Mouse (Mus musculus): Measurements from ENCODE around the gene Adcyap1r1. TPM values are rescaled to one million over a fixed set of nuclear protein-coding genes. Genes with fewer than 3 reads are reported as not detected.

The Adcyap1r1 gene
- polyA plus RNA-seq, 1 experiment from 2014 or later: 55.5 TPM

- Histone ChIP-seq H3K36me3 (peaks cover 48% of the 10 kb centered on the region), H3K4me1 (peaks cover 15% of the 10 kb centered on the region), H3K4me3 (replicated peaks) (no peak overlapping the region), H3K9me3 (replicated peaks) (no peaks in the 10 kb centered on the region), H3K4me2 (no peak overlapping the region), H3K9ac (replicated peaks) (no peak overlapping the region), H3K27me3 (replicated peaks) (no peaks in the 10 kb centered on the region), H3K27ac (replicated peaks) (no peak overlapping the region)
- WGBS: 77% methylated on average over 2 of the region's 2 CpGs
- ATAC-seq (ENCODE audit: low FRiP score): no peak
Observed at GRCm38 (mm10) chr6:55472381-55472780, 20.6 kb downstream of the Adcyap1r1 start.

GRCm38 (mm10) chr6:55480988-55481387, 29.2 kb downstream of the Adcyap1r1 start:
- Histone ChIP-seq H3K27ac (replicated peaks) (no peak overlapping the region), H3K36me3 (peaks cover 45% of the 10 kb centered on the region), H3K4me1 (peaks cover 25% of the 10 kb centered on the region), H3K9me3 (replicated peaks) (no peaks in the 10 kb centered on the region), H3K4me2 (no peak overlapping the region), H3K9ac (replicated peaks) (no peak overlapping the region), H3K27me3 (replicated peaks) (no peaks in the 10 kb centered on the region), H3K4me3 (replicated peaks) (no peak overlapping the region)
- 92% methylated on average over 1 of the region's 1 CpGs for WGBS
- ATAC-seq (ENCODE audit: low FRiP score): no peak

GRCm38 (mm10) chr6:55482471-55482870, 30.7 kb downstream of the Adcyap1r1 start:
- Histone ChIP-seq H3K27ac (replicated peaks) (no peak overlapping the region), H3K4me3 (replicated peaks) (no peak overlapping the region), H3K9me3 (replicated peaks) (no peaks in the 10 kb centered on the region), H3K9ac (replicated peaks) (no peak overlapping the region), H3K4me2 (no peak overlapping the region), H3K4me1 (peaks cover 25% of the 10 kb centered on the region), H3K27me3 (replicated peaks) (no peaks in the 10 kb centered on the region), H3K36me3 (peaks cover 58% of the 10 kb centered on the region)
- ATAC-seq (ENCODE audit: low FRiP score): no peak
- 80% methylated on average over 1 of the region's 1 CpGs for WGBS

- H3K4me2 ChIP-seq: no peak overlapping the region
- 0 out of 2 replicates have a peak overlapping the region, but pooled peaks have one; percentile 56 for H3K27ac ChIP-seq (replicated peaks)
- no peak for ATAC-seq (ENCODE audit: low FRiP score)
- H3K4me1 ChIP-seq: peaks cover 25% of the 10 kb centered on the region
- peaks cover 56% of the 10 kb centered on the region for H3K36me3 ChIP-seq
- H3K27me3 ChIP-seq (replicated peaks): no peaks in the 10 kb centered on the region
- no peak overlapping the region for H3K4me3 ChIP-seq (replicated peaks)
- H3K9me3 ChIP-seq (replicated peaks): no peaks in the 10 kb centered on the region
- H3K9ac ChIP-seq (replicated peaks): no peak overlapping the region
- WGBS: 65% methylated on average over 7 of the region's 7 CpGs
Observed at GRCm38 (mm10) chr6:55483360-55483759, 31.6 kb downstream of the Adcyap1r1 start.

GRCm38 (mm10) chr6:55484224-55484623, 32.4 kb downstream of the Adcyap1r1 start:
- 0 out of 2 replicates have a peak overlapping the region, but pooled peaks have one; percentile 23 for H3K9ac ChIP-seq (replicated peaks)
- H3K4me3 ChIP-seq (replicated peaks): no peak overlapping the region
- peaks cover 56% of the 10 kb centered on the region for H3K36me3 ChIP-seq
- no peaks in the 10 kb centered on the region for H3K9me3 ChIP-seq (replicated peaks)
- H3K27me3 ChIP-seq (replicated peaks): no peaks in the 10 kb centered on the region
- peaks cover 25% of the 10 kb centered on the region for H3K4me1 ChIP-seq
- peak overlapping the region; percentile 56; the same call in 1 of the 2 replicates for H3K27ac ChIP-seq (replicated peaks)
- no peak overlapping the region for H3K4me2 ChIP-seq
- WGBS: 16% methylated on average over 4 of the region's 4 CpGs
- peak; percentile 79 for ATAC-seq (ENCODE audit: low FRiP score)

- Histone ChIP-seq H3K9ac (replicated peaks) (no peak overlapping the region), H3K27ac (replicated peaks) (0 out of 2 replicates have a peak overlapping the region, but pooled peaks have one; percentile 19), H3K36me3 (peaks cover 53% of the 10 kb centered on the region), H3K4me2 (no peak overlapping the region), H3K4me3 (replicated peaks) (no peak overlapping the region), H3K4me1 (peaks cover 25% of the 10 kb centered on the region), H3K27me3 (replicated peaks) (no peaks in the 10 kb centered on the region), H3K9me3 (replicated peaks) (no peaks in the 10 kb centered on the region)
- 68% methylated on average over 4 of the region's 4 CpGs for WGBS
- no peak for ATAC-seq (ENCODE audit: low FRiP score)
Observed at GRCm38 (mm10) chr6:55485216-55485615, 33.4 kb downstream of the Adcyap1r1 start.

GRCm38 (mm10) chr6:55487726-55488125, 35.9 kb downstream of the Adcyap1r1 start:
- H3K27ac ChIP-seq (replicated peaks): no peak overlapping the region
- H3K4me1 ChIP-seq: peaks cover 25% of the 10 kb centered on the region
- 63% methylated on average over 6 of the region's 6 CpGs for WGBS
- H3K9ac ChIP-seq (replicated peaks): no peak overlapping the region
- H3K27me3 ChIP-seq (replicated peaks): no peaks in the 10 kb centered on the region
- H3K36me3 ChIP-seq: peaks cover 55% of the 10 kb centered on the region
- no peak overlapping the region for H3K4me3 ChIP-seq (replicated peaks)
- ATAC-seq (ENCODE audit: low FRiP score): no peak
- no peaks in the 10 kb centered on the region for H3K9me3 ChIP-seq (replicated peaks)
- no peak overlapping the region for H3K4me2 ChIP-seq

- no peak overlapping the region for H3K27ac ChIP-seq (replicated peaks)
- H3K36me3 ChIP-seq: peaks cover 55% of the 10 kb centered on the region
- no peaks in the 10 kb centered on the region for H3K4me1 ChIP-seq
- H3K9me3 ChIP-seq (replicated peaks): no peaks in the 10 kb centered on the region
- no peak overlapping the region for H3K4me3 ChIP-seq (replicated peaks)
- no peaks in the 10 kb centered on the region for H3K27me3 ChIP-seq (replicated peaks)
- no peak for ATAC-seq (ENCODE audit: low FRiP score)
- WGBS: 91% methylated on average over 4 of the region's 4 CpGs
- H3K4me2 ChIP-seq: no peak overlapping the region
- no peak overlapping the region for H3K9ac ChIP-seq (replicated peaks)
Observed at GRCm38 (mm10) chr6:55496201-55496600, 44.4 kb downstream of the Adcyap1r1 start.

- no peak overlapping the region for H3K9ac ChIP-seq (replicated peaks)
- no peaks in the 10 kb centered on the region for H3K27me3 ChIP-seq (replicated peaks)
- H3K4me1 ChIP-seq: no peaks in the 10 kb centered on the region
- H3K27ac ChIP-seq (replicated peaks): no peak overlapping the region
- H3K36me3 ChIP-seq: peaks cover 47% of the 10 kb centered on the region
- no peak for ATAC-seq (ENCODE audit: low FRiP score)
- no peak overlapping the region for H3K4me3 ChIP-seq (replicated peaks)
- H3K9me3 ChIP-seq (replicated peaks): no peaks in the 10 kb centered on the region
- no peak overlapping the region for H3K4me2 ChIP-seq
Observed at GRCm38 (mm10) chr6:55498753-55499152, 47.0 kb downstream of the Adcyap1r1 start.

- Histone ChIP-seq H3K9ac (replicated peaks) (no peak overlapping the region), H3K27me3 (replicated peaks) (no peaks in the 10 kb centered on the region), H3K4me2 (no peak overlapping the region), H3K27ac (replicated peaks) (no peak overlapping the region), H3K4me1 (no peaks in the 10 kb centered on the region), H3K9me3 (replicated peaks) (no peaks in the 10 kb centered on the region), H3K4me3 (replicated peaks) (no peak overlapping the region), H3K36me3 (peaks cover 24% of the 10 kb centered on the region)
- no peak for ATAC-seq (ENCODE audit: low FRiP score)
- 59% methylated on average over 6 of the region's 6 CpGs for WGBS
Observed at GRCm38 (mm10) chr6:55501061-55501460, 49.3 kb downstream of the Adcyap1r1 start.

- no peak for ATAC-seq (ENCODE audit: low FRiP score)
- WGBS: 70% methylated on average over 7 of the region's 7 CpGs
- no peak overlapping the region for H3K9ac ChIP-seq (replicated peaks)
- peaks cover 12% of the 10 kb centered on the region for H3K36me3 ChIP-seq
- no peak overlapping the region for H3K4me2 ChIP-seq
- H3K4me1 ChIP-seq: no peaks in the 10 kb centered on the region
- H3K27ac ChIP-seq (replicated peaks): no peak overlapping the region
- H3K9me3 ChIP-seq (replicated peaks): no peaks in the 10 kb centered on the region
- no peaks in the 10 kb centered on the region for H3K27me3 ChIP-seq (replicated peaks)
- H3K4me3 ChIP-seq (replicated peaks): no peak overlapping the region
Observed at GRCm38 (mm10) chr6:55502309-55502708, 50.5 kb downstream of the Adcyap1r1 start.

GRCm38 (mm10) chr6:55504797-55505488, 53.2 kb downstream of the Adcyap1r1 start:
- H3K27me3 ChIP-seq (replicated peaks): no peaks in the 10 kb centered on the region
- no peaks in the 10 kb centered on the region for H3K9me3 ChIP-seq (replicated peaks)
- peak; percentile 69; the same call in 1 of the 2 replicates for ATAC-seq (ENCODE audit: low FRiP score)
- H3K9ac ChIP-seq (replicated peaks): no peak overlapping the region
- WGBS: 84% methylated on average over 2 of the region's 2 CpGs
- H3K36me3 ChIP-seq: no peaks in the 10 kb centered on the region
- no peak overlapping the region for H3K27ac ChIP-seq (replicated peaks)
- H3K4me2 ChIP-seq: no peak overlapping the region
- H3K4me3 ChIP-seq (replicated peaks): no peak overlapping the region
- no peaks in the 10 kb centered on the region for H3K4me1 ChIP-seq

Measured in neural tube, embryonic 15.5 days (tissue).